Mouse (Mus musculus) right cerebral cortex, adult 2 months (tissue): ENCODE measurements around the gene Vps13d.
A peak's percentile ranks its signal among the peaks of the same experiment; 100 is the strongest.

Experiments used
- DNase-seq, 2 experiments: peaks; one replicate each; pipeline ENCODE4 v3.0.0; 2021 to 2022; ENCODE audit warnings: low spot score in 2 of 2

Vps13d gene

GRCm38 (mm10) chr4:145194559-145195162 is at the start of gene Vps13d:
TSS of gene Vps13d (minus strand) at chr4:145195005.
- peak; percentile 89 to 90 for DNase-seq

DNA sequence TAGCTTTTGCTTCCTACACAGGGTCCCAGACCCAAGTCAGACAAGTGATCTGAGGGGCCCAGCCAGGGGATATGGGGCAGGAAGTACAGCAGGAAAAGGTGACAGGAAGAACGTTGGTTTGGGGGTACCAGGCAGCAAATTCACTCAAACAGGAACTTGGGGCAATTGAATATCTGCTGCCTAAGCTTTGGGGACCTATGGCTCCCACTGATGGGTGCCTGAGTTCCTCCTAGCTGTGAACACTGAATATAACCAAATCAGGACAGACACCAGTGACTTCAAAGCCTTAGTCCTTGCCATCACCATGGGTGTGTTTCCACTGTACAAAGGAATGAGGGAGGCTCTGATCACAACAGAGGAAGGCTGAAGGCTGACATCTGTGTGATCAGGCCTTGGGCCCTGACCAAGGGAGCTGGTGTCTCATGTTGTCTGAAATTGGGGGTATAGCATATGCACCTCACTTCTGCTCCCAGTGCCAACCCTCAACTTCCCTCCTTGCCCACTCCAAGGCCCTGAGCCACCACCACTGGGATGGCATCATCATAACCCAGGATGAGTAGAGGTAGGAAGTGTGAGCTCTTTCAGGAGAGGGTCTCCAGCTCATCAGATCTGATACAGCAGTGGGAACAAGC is 48.0 kb upstream of the Vps13d start:
- DNase-seq: no peak

DNA sequence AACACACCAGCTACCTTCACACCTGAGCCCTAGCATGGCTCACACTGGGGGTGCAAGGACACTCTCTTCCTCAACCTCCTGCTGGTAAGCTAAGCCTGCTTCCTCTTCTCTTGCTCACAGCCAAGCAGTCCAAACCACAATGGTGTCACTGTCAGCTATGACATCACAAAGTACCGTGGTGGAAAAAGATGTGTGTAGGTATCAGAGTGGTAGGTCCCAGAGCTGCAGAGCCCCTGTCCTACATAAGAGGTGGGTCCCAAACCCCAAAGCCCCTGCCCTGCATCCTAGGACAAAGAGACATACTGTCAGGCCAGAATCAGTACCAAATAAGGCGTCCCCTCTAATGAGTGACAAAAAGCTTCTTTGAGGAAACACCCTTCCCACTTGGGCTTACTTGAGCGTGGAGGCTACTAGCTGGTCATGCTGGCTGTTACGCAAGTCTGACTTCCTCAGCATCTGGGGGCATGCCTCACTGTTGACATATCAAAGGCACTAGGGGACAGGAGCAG is 46.0 kb upstream of the Vps13d start:
- no peak for DNase-seq

DNA sequence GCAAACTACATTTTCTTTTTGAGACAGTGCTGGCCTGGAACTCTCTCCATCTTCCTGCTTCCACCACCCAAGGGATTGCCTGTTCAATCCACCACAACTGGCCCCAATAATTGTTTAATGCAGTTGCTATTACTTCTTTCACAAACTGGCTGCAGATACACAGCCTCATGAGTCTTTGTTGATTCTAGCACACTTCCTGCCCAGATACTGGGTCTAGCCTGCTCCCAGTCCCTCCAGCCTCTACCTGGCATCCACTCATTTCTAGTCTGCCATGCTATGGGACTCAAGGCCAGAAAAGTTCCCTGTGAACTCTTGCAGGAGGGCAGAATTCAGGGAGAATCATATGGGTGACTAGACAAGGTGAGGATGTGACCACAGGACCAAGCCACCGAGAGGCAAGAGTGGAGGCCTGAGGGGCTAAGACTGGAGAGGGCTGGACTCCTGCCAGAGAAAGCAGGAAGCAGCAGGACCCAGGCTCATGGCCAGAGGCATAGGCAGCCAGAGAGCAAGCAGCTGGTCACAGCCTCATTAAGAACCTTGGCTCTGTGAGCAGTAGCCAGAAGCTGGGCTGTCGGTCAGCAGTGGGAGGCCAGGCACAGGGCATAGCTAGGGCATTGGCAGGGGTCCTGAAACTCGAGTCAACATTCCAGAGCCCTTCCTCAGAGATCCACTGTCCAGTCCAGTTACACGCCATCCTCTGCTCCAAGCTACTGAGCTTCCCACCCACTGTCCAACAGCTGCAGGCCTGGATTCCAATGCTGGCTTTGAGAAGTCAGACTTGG is 44.4 kb upstream of the Vps13d start:
- DNase-seq: peak in 1 of 2 experiments; percentile 45

DNA sequence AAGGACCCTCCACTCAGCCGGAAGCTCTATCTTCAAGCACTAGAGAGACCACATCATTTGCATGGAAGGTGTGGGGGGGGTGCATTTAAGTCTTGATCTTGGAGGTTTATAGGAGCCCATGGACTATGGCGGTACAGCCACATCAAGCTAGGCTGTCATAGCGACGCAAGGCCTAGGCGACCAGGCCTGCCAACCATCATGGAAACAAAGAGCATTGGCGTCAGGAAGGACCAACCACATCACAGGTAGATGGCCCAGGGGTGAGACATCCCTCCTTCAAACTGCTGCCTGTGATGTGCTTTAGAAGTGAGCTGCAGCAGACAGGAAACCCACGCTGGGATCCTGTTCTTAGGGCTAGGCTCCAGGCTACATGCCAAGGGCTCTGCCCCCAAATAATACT is 41.2 kb upstream of the Vps13d start:
- DNase-seq: no peak

- DNase-seq: no peak
These were observed 38.9 kb upstream of the Vps13d start for GRCm38 (mm10) chr4:145233487-145234228.

GRCm38 (mm10) chr4:145231732-145232131 is 36.9 kb upstream of the Vps13d start:
- no peak for DNase-seq

GRCm38 (mm10) chr4:145230647-145231046 is 35.8 kb upstream of the Vps13d start:
- DNase-seq: no peak

GRCm38 (mm10) chr4:145229524-145230163 is 34.8 kb upstream of the Vps13d start:
- no peak for DNase-seq

DNA sequence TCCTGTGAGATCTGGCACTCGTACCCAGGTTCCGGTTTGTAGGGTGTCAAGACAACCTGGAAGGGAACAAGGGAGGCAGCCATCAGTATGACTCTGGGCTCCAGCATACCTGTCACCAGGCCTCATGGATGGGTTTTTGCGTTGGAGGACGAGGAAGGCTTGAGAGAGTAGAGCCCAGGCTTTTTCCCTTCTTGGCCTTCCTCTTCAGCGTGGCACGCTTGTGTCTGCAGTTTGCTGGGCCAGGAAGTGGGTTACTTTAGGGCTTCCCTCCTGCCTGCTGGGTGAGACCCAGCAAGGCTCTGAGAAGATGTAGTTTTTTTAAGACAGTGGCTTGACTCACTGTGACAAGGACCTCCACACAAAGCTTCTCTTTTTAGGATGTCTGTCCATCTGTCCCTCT is 34.2 kb upstream of the Vps13d start:
- no peak for DNase-seq

- DNase-seq: no peak
These were observed 29.8 kb upstream of the Vps13d start for GRCm38 (mm10) chr4:145224613-145225012.

DNA sequence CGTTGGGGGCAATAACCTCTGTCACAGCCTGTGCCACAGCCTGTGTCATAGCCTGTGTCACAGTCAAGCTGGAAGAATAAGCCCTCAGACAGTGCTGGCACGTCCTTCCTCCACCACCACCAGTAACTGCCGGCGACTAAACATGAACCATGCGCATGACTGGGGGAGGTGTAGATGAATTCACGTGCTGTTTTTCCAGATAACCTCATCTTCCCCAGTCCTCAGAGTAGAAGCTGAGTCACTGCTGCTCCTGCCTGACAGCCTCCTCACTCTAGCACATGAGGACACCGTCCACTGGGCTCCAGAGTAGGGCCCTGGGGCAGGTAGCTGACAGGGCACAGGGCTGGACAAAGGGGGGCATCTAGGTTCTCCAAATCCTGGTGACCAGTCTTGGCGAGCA is 27.3 kb upstream of the Vps13d start:
- DNase-seq: no peak

- no peak for DNase-seq
These were observed 26.6 kb upstream of the Vps13d start for GRCm38 (mm10) chr4:145221379-145221778.

DNA sequence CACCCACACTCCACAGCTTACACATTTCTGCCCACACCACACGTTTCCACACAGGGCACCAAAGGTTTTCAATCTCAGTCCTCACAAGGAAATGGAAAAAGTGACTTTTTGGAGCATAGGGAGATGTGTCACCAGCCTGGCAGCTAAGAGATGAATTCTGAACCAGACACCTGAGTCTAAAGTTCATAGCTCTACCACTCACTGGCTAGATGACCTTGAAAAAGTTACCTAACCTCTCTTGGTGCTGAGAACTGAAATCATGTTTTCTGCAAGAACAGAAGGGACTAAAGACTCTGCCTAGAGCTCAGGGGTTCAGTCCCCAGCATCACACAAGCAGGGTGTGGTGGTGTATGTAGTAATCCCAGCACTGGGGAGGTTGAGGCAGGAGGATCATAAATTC is 25.2 kb upstream of the Vps13d start:
- no peak for DNase-seq

DNA sequence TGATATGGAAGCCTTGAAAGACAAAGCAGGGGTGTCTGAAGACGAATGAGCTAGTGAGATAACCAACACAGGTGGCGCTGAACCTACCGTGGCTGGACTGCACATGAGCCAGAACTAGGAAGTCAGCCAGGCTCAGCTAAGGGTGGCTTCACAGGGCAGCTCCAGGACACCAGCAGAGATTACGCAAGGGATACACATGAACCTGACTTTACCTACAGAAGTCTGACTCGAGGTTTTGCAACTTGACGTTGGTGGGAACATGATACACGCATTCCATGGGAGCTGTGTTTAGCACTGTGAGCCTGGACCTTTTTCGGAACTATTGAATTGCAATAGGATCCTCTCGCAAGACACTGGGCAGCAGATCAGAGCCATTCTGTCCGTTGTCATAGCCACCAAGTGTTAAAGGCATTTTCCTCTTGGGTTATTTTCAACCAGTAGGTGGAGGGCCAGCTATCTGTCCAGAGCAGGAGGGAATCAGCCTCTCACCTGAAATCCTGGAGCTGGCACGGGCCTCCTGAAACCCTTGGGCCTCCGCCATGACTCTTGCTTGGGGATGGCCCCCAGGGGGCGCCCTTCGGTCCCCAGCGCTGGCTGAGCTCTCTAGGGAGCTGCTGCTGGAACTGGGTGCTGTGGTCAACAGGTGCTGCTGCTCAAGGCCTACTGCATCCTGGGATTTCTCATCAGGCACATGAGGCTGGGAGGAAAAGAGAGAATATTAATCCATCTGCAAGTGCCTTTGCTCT is 24.6 kb upstream of the Vps13d start:
- no peak for DNase-seq

- no peak for DNase-seq
These were observed 23.0 kb upstream of the Vps13d start for GRCm38 (mm10) chr4:145217837-145218236.

- DNase-seq: no peak
These were observed 22.2 kb upstream of the Vps13d start for GRCm38 (mm10) chr4:145217046-145217445.

DNA sequence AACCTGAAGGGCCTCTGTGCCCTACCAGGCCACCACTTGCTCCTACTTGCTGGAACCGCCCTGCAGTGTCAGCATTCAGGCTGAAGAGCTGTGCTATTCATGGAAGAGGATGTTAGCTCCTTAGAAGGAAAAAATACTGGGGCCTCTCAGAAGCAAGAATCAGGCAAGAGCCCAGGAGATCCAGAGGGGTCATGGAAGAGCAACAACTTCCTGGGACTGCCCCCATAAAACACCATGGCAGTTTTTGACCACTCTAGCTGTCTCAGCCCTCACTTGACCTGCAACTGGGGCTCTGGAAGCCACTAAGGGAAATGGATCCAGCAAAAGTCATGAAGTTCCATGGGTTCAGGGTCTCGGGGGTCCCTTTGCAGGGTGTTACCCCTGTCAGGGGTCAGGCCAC is 20.6 kb upstream of the Vps13d start:
- DNase-seq: no peak

DNA sequence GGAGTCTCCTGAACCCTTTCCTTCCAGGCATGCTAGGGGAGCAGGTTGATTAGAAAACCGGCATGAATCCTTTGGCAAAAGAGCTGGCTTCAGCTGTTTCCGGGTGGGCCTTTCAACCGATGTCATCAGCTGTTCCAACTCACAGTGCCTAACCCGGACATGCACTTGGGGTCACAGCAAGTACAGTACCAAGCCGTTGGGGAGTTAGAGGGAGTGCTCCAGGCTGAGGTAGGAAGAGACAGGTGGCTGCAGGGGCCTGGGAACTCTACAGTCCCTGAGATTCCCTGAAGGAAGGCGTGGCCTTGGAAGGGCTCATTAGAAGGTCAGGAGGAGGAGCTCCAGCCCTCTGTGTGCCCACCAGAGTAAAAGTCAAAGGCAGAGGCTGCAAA is 20.0 kb upstream of the Vps13d start:
- no peak for DNase-seq

- DNase-seq: peak; percentile 91
These were observed 19.4 kb upstream of the Vps13d start for GRCm38 (mm10) chr4:145213999-145214785.
